Mouse (Mus musculus) MEL (cell line): ENCODE measurements at regions not wholly inside any gene's neighbourhood (a gene's known extent, or its start where the extent isn't known, plus 50 kb on each side); places are given as distances from the start of the nearest gene placed in this dataset.

Source experiments
- CTCF ChIP-seq, 3 experiments: IDR thresholded peaks in 2 of 3; conservative IDR thresholded peaks in 1 of 3; 2 replicates each; pipeline ENCODE4 v1.5.1; 2011 to 2012; ENCODE audit warnings: low read length in 3 of 3, low read depth in 2 of 3, mild to moderate bottlenecking in 2 of 3, improper control_type of control experiment in 1 of 3, inconsistent platforms in 1 of 3, mixed read lengths in 1 of 3, moderate library complexity in 1 of 3; ENCODE audit not compliant: control insufficient read depth in 1 of 3, insufficient read depth in 1 of 3, poor library complexity in 1 of 3, severe bottlenecking in 1 of 3
- EP300 ChIP-seq, 2 experiments: IDR thresholded peaks; 2 replicates each; pipeline ENCODE4 v1.6.1; 2011; ENCODE audit warnings: improper control_type of control experiment in 2 of 2, low read length in 2 of 2, low read depth in 1 of 2, mild to moderate bottlenecking in 1 of 2
- GATA1 ChIP-seq: IDR thresholded peaks from 2 replicates; pipeline ENCODE4 v1.6.1; 2011; ENCODE audit warnings: low read depth, low read length, improper control_type of control experiment
- HCFC1 ChIP-seq: IDR thresholded peaks from 2 replicates; pipeline ENCODE4 v1.6.1; 2012; ENCODE audit warnings: low read depth, mild to moderate bottlenecking, inconsistent platforms, low read length, improper control_type of control experiment, moderate library complexity
- MAZ ChIP-seq: IDR thresholded peaks from 2 replicates; pipeline ENCODE4 v1.6.1; 2012; ENCODE audit warnings: low read depth, mild to moderate bottlenecking, inconsistent platforms, low read length, improper control_type of control experiment
- MEF2A ChIP-seq: IDR thresholded peaks from 2 replicates; pipeline ENCODE4 v1.6.1; 2014; ENCODE audit warnings: low read depth, mild to moderate bottlenecking, inconsistent platforms, low read length, improper control_type of control experiment; ENCODE audit not compliant: poor library complexity, insufficient replicate concordance, severe bottlenecking; ENCODE audit errors: extremely low read depth
- NELFE ChIP-seq: IDR thresholded peaks from 2 replicates; pipeline ENCODE4 v1.6.1; 2011; ENCODE audit warnings: low read depth, low read length, improper control_type of control experiment
- NRF1 ChIP-seq: IDR thresholded peaks from 2 replicates; pipeline ENCODE4 v1.6.1; 2014; ENCODE audit warnings: low read depth, mild to moderate bottlenecking, inconsistent platforms, low read length, improper control_type of control experiment, moderate library complexity; ENCODE audit not compliant: poor library complexity, insufficient read depth, severe bottlenecking
- POLR2A ChIP-seq, 2 experiments: IDR thresholded peaks; 2 replicates each; pipeline ENCODE4 v1.6.1; 2011 to 2012; ENCODE audit warnings: low read length in 2 of 2, mild to moderate bottlenecking in 2 of 2, control low read depth in 1 of 2, improper control_type of control experiment in 1 of 2, low read depth in 1 of 2, moderate library complexity in 1 of 2; ENCODE audit not compliant: control insufficient read depth in 1 of 2, insufficient read depth in 1 of 2, poor library complexity in 1 of 2
- POLR2AphosphoS2 ChIP-seq: IDR thresholded peaks from 2 replicates; pipeline ENCODE4 v1.6.1; 2011; ENCODE audit warnings: low read length, improper control_type of control experiment
- SMC3 ChIP-seq: IDR thresholded peaks from 2 replicates; pipeline ENCODE4 v1.6.1; 2011; ENCODE audit warnings: low read depth, low read length, improper control_type of control experiment
- USF1 ChIP-seq: IDR thresholded peaks from 2 replicates; pipeline ENCODE4 v1.6.1; 2014; ENCODE audit warnings: low read depth, mild to moderate bottlenecking, inconsistent platforms, low read length, improper control_type of control experiment, moderate library complexity
- ZC3H11A ChIP-seq: IDR thresholded peaks from 2 replicates; pipeline ENCODE4 v1.6.1; 2012; ENCODE audit warnings: low read depth, mild to moderate bottlenecking, inconsistent platforms, low read length, improper control_type of control experiment

- TF ChIP-seq POLR2A (IDR thresholded peaks at IDR 0.05; ENCODE audit: control insufficient read depth in 1 of 2, insufficient read depth in 1 of 2, low read depth in 1 of 2, low read length in 2 of 2, poor library complexity in 1 of 2) = no peak
- TF ChIP-seq CTCF (IDR thresholded peaks at IDR 0.05 in 2 of 3, conservative IDR thresholded peaks at IDR 0.05 in 1 of 3; ENCODE audit: control insufficient read depth in 1 of 3, insufficient read depth in 1 of 3, low read depth in 2 of 3, low read length in 3 of 3, poor library complexity in 1 of 3, severe bottlenecking in 1 of 3) = no peak
- TF ChIP-seq NRF1 = no peak
- no peak for TF ChIP-seq POLR2AphosphoS2
- TF ChIP-seq EP300 (IDR thresholded peaks at IDR 0.05; ENCODE audit: low read depth in 1 of 2, low read length in 2 of 2) = no peak
- TF ChIP-seq USF1 = no peak
- no peak for TF ChIP-seq NELFE
- no peak for TF ChIP-seq ZC3H11A
- TF ChIP-seq HCFC1 = no peak
- no peak for TF ChIP-seq GATA1
- no peak for TF ChIP-seq MEF2A
- no peak for TF ChIP-seq SMC3
- TF ChIP-seq MAZ = no peak
Observed at GRCm38 (mm10) chr10:95107532-95108251, 163.1 kb upstream of the Plxnc1 start.
